Mouse (Mus musculus): ENCODE data around the gene Nfatc2. TPM values are rescaled to one million over a fixed set of nuclear protein-coding genes. Genes with fewer than 3 reads are reported as not detected.
A peak's percentile ranks its signal among the peaks of the same experiment; 100 is the strongest.

Gene Nfatc2
- polyA plus RNA-seq, 1 experiment from 2014 or later, result 2.0 TPM

GRCm38 (mm10) chr2:168549326-168549725, 52.1 kb downstream of the Nfatc2 start:
- Histone ChIP-seq H3K27me3 (ENCODE audit: insufficient read depth, low read length) (no peaks in the 10 kb centered on the region), H3K36me3 (ENCODE audit: insufficient read depth, low read length) (no peaks in the 10 kb centered on the region), H3K9me3 (replicated peaks; ENCODE audit: low read length) (no peaks in the 10 kb centered on the region), H3K9ac (ENCODE audit: low read depth, low read length) (no peak overlapping the region), H3K4me3 (replicated peaks; ENCODE audit: low read depth, low read length) (no peak overlapping the region), H3K27ac (0 out of 2 replicates have a peak overlapping the region, but pooled peaks have one; percentile 8), H3K4me1 (replicated peaks; ENCODE audit: insufficient read depth, low read length) (peaks cover 26% of the 10 kb centered on the region), H3K4me2 (ENCODE audit: low read length) (no peak overlapping the region)
- 38% methylated on average over 12 of the region's 12 CpGs for WGBS
- peak; percentile 42 for ATAC-seq (replicated peaks; ENCODE audit: low FRiP score, low read depth)
- DNase-seq (ENCODE audit: low spot score), result no peak
- TF ChIP-seq CTCF (IDR thresholded peaks at IDR 0.05; ENCODE audit: low read depth), result no peak

GRCm38 (mm10) chr2:168548008-168548407, 53.4 kb downstream of the Nfatc2 start:
- Histone ChIP-seq H3K4me3 (replicated peaks; ENCODE audit: low read depth, low read length) (no peak overlapping the region), H3K27ac (no peak overlapping the region), H3K4me1 (replicated peaks; ENCODE audit: insufficient read depth, low read length) (peaks cover 22% of the 10 kb centered on the region), H3K9ac (ENCODE audit: low read depth, low read length) (no peak overlapping the region), H3K4me2 (ENCODE audit: low read length) (no peak overlapping the region), H3K9me3 (replicated peaks; ENCODE audit: low read length) (no peaks in the 10 kb centered on the region), H3K27me3 (ENCODE audit: insufficient read depth, low read length) (no peaks in the 10 kb centered on the region), H3K36me3 (ENCODE audit: insufficient read depth, low read length) (no peaks in the 10 kb centered on the region)
- no peak for TF ChIP-seq CTCF (IDR thresholded peaks at IDR 0.05; ENCODE audit: low read depth)
- WGBS, result 52% methylated on average over 4 of the region's 4 CpGs
- ATAC-seq (replicated peaks; ENCODE audit: low FRiP score, low read depth) (no peak), DNase-seq (ENCODE audit: low spot score) (no peak)

- Histone ChIP-seq H3K9ac (ENCODE audit: low read depth, low read length) (no peak overlapping the region), H3K36me3 (ENCODE audit: insufficient read depth, low read length) (no peaks in the 10 kb centered on the region), H3K27me3 (ENCODE audit: insufficient read depth, low read length) (no peaks in the 10 kb centered on the region), H3K27ac (no peak overlapping the region), H3K9me3 (replicated peaks; ENCODE audit: low read length) (no peaks in the 10 kb centered on the region), H3K4me3 (replicated peaks; ENCODE audit: low read depth, low read length) (no peak overlapping the region), H3K4me1 (replicated peaks; ENCODE audit: insufficient read depth, low read length) (peaks cover 14% of the 10 kb centered on the region), H3K4me2 (ENCODE audit: low read length) (no peak overlapping the region)
- TF ChIP-seq CTCF (IDR thresholded peaks at IDR 0.05; ENCODE audit: low read depth), result no peak
- ATAC-seq (replicated peaks; ENCODE audit: low FRiP score, low read depth), result no peak
- 67% methylated on average over 15 of the region's 15 CpGs for WGBS
- DNase-seq (ENCODE audit: low spot score), result no peak
These were observed 55.4 kb downstream of the Nfatc2 start for GRCm38 (mm10) chr2:168545901-168546557.

- no peak for TF ChIP-seq CTCF (IDR thresholded peaks at IDR 0.05; ENCODE audit: low read depth)
- Histone ChIP-seq H3K27ac (no peak overlapping the region), H3K9ac (ENCODE audit: low read depth, low read length) (no peak overlapping the region), H3K4me2 (ENCODE audit: low read length) (no peak overlapping the region), H3K4me3 (replicated peaks; ENCODE audit: low read depth, low read length) (no peak overlapping the region), H3K9me3 (replicated peaks; ENCODE audit: low read length) (no peaks in the 10 kb centered on the region), H3K4me1 (replicated peaks; ENCODE audit: insufficient read depth, low read length) (peaks cover 14% of the 10 kb centered on the region), H3K36me3 (ENCODE audit: insufficient read depth, low read length) (no peaks in the 10 kb centered on the region), H3K27me3 (ENCODE audit: insufficient read depth, low read length) (no peaks in the 10 kb centered on the region)
- 11% methylated on average over 13 of the region's 13 CpGs for WGBS
- ATAC-seq (replicated peaks; ENCODE audit: low FRiP score, low read depth) (peak; percentile 60; the same call in 1 of the 2 replicates), DNase-seq (ENCODE audit: low spot score) (peak; percentile 92)
These were observed 57.4 kb downstream of the Nfatc2 start for GRCm38 (mm10) chr2:168544102-168544501.

GRCm38 (mm10) chr2:168543026-168543425, 58.4 kb downstream of the Nfatc2 start:
- no peaks in the 10 kb centered on the region for H3K9me3 ChIP-seq (replicated peaks; ENCODE audit: low read length)
- no peaks in the 10 kb centered on the region for H3K36me3 ChIP-seq (ENCODE audit: insufficient read depth, low read length)
- DNase-seq (ENCODE audit: low spot score) (no peak), ATAC-seq (replicated peaks; ENCODE audit: low FRiP score, low read depth) (no peak)
- no peaks in the 10 kb centered on the region for H3K27me3 ChIP-seq (ENCODE audit: insufficient read depth, low read length)
- H3K4me3 ChIP-seq (replicated peaks; ENCODE audit: low read depth, low read length), result no peak overlapping the region
- no peak overlapping the region for H3K4me2 ChIP-seq (ENCODE audit: low read length)
- H3K4me1 ChIP-seq (replicated peaks; ENCODE audit: insufficient read depth, low read length), result peaks cover 7% of the 10 kb centered on the region; the same call in 1 of the 2 replicates
- TF ChIP-seq CTCF (IDR thresholded peaks at IDR 0.05; ENCODE audit: low read depth), result no peak
- WGBS, result 58% methylated on average over 3 of the region's 3 CpGs
- no peak overlapping the region for H3K9ac ChIP-seq (ENCODE audit: low read depth, low read length)
- no peak overlapping the region for H3K27ac ChIP-seq

GRCm38 (mm10) chr2:168541223-168541622, 60.2 kb downstream of the Nfatc2 start:
- Histone ChIP-seq H3K27ac (no peak overlapping the region), H3K4me2 (ENCODE audit: low read length) (no peak overlapping the region), H3K4me3 (replicated peaks; ENCODE audit: low read depth, low read length) (no peak overlapping the region), H3K27me3 (ENCODE audit: insufficient read depth, low read length) (no peaks in the 10 kb centered on the region), H3K4me1 (replicated peaks; ENCODE audit: insufficient read depth, low read length) (peaks cover 7% of the 10 kb centered on the region; the same call in 1 of the 2 replicates), H3K36me3 (ENCODE audit: insufficient read depth, low read length) (no peaks in the 10 kb centered on the region), H3K9ac (ENCODE audit: low read depth, low read length) (no peak overlapping the region), H3K9me3 (replicated peaks; ENCODE audit: low read length) (no peaks in the 10 kb centered on the region)
- no peak for ATAC-seq (replicated peaks; ENCODE audit: low FRiP score, low read depth)
- 73% methylated on average over 7 of the region's 7 CpGs for WGBS
- no peak for TF ChIP-seq CTCF (IDR thresholded peaks at IDR 0.05; ENCODE audit: low read depth)
- DNase-seq (ENCODE audit: low spot score), result no peak

Measured in kidney, postnatal 0 days (tissue).